Mouse (Mus musculus): Measurements from ENCODE around the gene Lgalsl.

Gene Lgalsl

GRCm38 (mm10) chr11:20778861-20779563, 51.8 kb downstream of the Lgalsl start:
- DNase-seq, result no peak

- DNase-seq, result no peak
Measured at GRCm38 (mm10) chr11:20778298-20778697, 52.6 kb downstream of the Lgalsl start.

GRCm38 (mm10) chr11:20776668-20777067, 54.2 kb downstream of the Lgalsl start:
- no peak for DNase-seq
